ENCODE assay signal across 15 mouse cellular contexts in genomic region chr2:29617341-29617740, GRCm38 (mm10).
"Had no signal": no experiment of that assay in that cellular context is flagged by ENCODE, and none has a peak within 500 bp of the region (broad histone marks: within the 10 kb centered on the region; RNA-seq: fewer than 3 reads in every experiment).

No protein-coding gene starts in this region.

- H3K9me3 ChIP-seq: neural tube, embryonic 12.5 days; neural tube, embryonic 13.5 days; neural tube, embryonic 15.5 days; stomach, embryonic 15.5 days had no signal

- H3K4me2 ChIP-seq: neural tube, embryonic 12.5 days; neural tube, embryonic 13.5 days; neural tube, embryonic 15.5 days; stomach, embryonic 15.5 days had no signal

- DNase-seq: retina, postnatal 1 day; right cerebral cortex, postnatal 14 days; right cerebral cortex, postnatal 4 days; spleen, adult 18-20 months; thymus, adult 18-20 months; thymus, adult 2 months; thymus, postnatal 14 days; thymus, postnatal 25 days; thymus, postnatal 36 days; thymus, postnatal 4 days had no signal

- H3K9ac ChIP-seq: neural tube, embryonic 12.5 days; neural tube, embryonic 13.5 days; neural tube, embryonic 15.5 days; stomach, embryonic 15.5 days had no signal

- H3K4me3 ChIP-seq: neural tube, embryonic 12.5 days; neural tube, embryonic 13.5 days; neural tube, embryonic 15.5 days; stomach, embryonic 15.5 days had no signal

- H3K27me3 ChIP-seq: neural tube, embryonic 12.5 days; neural tube, embryonic 13.5 days; neural tube, embryonic 15.5 days; stomach, embryonic 15.5 days had no signal

- H3K27ac ChIP-seq: neural tube, embryonic 12.5 days; neural tube, embryonic 13.5 days; neural tube, embryonic 15.5 days; stomach, embryonic 15.5 days; stomach, postnatal 0 days had no signal

- H3K36me3 ChIP-seq: neural tube, embryonic 12.5 days; neural tube, embryonic 13.5 days; neural tube, embryonic 15.5 days; stomach, embryonic 15.5 days had no signal
